Mouse (Mus musculus) c-Kit-negative CD71-positive TER-119-positive erythroid progenitor cells, embryonic 14.5 days (primary cell): Measurements from ENCODE around the gene Gtf2f1.

Experiments
- DNase-seq: peaks from one replicate; pipeline ENCODE4 v3.0.0-alpha.2; 2013; ENCODE audit warnings: low read depth, low spot score

The Gtf2f1 gene

GRCm38 (mm10) chr17:56975391-56975790 is 35.7 kb downstream of the Gtf2f1 start:
- no peak for DNase-seq

- DNase-seq: no peak
These were observed 36.3 kb downstream of the Gtf2f1 start for GRCm38 (mm10) chr17:56974708-56975240.

GRCm38 (mm10) chr17:56973956-56974707 is 37.0 kb downstream of the Gtf2f1 start:
- no peak for DNase-seq

- no peak for DNase-seq
These were observed 41.0 kb downstream of the Gtf2f1 start for GRCm38 (mm10) chr17:56970081-56970480.

GRCm38 (mm10) chr17:56969321-56969720 is 41.8 kb downstream of the Gtf2f1 start:
- DNase-seq: no peak

GRCm38 (mm10) chr17:56963646-56964045 is 47.4 kb downstream of the Gtf2f1 start:
- DNase-seq: no peak

- DNase-seq: no peak
These were observed 48.3 kb downstream of the Gtf2f1 start for GRCm38 (mm10) chr17:56962642-56963405.

GRCm38 (mm10) chr17:56961880-56962279 is 49.2 kb downstream of the Gtf2f1 start:
- DNase-seq: no peak

GRCm38 (mm10) chr17:56958667-56959066 is 52.4 kb downstream of the Gtf2f1 start:
- no peak for DNase-seq

- peak; percentile 46 for DNase-seq
These were observed 53.2 kb downstream of the Gtf2f1 start for GRCm38 (mm10) chr17:56957763-56958429.

GRCm38 (mm10) chr17:56954871-56955270 is 56.2 kb downstream of the Gtf2f1 start:
- DNase-seq: no peak
